In the genomic region with DNA sequence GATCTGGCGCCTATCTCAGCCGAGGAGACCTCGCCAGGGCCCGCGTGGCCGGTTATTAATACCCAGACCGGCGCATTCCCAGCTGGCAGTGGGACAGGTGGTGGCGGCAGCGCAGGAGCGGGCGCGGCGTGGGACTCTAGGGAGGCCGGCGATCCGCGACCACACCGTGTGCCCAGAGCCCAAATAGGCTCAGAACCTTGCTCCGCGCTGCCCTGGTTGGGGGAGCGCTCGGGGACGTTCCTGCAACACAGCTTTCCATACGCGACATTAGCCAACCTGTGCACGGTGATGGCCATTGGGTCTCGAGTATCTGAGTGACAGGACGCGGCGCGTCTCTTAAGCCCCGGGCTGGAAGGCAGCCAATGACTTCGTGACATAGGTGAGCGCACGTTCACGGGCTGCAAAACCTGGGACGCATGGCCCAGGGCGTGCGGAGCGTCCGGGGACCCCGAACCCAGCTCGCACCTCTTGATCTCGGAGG, we compare ENCODE assay signal across 10 mouse cellular contexts. TPM values are rescaled to one million over a fixed set of nuclear protein-coding genes. Genes with fewer than 3 reads are reported as not detected.
DNase-seq lines count a peak whose midpoint lies in the region; ATAC-seq and TF ChIP-seq lines count a peak whose summit lies in the region.
"Had no signal": no experiment of that assay in that cellular context is flagged by ENCODE, and none has a peak within 500 bp of the region (broad histone marks: within the 10 kb centered on the region; RNA-seq: fewer than 3 reads in every experiment).

No protein-coding gene starts in this region.

- no peak for ATAC-seq in lung, embryonic 14.5 days (ENCODE audit: insufficient read depth)
- ATAC-seq in granulocyte monocyte progenitor cell, adult 5-6 weeks (replicated peaks; ENCODE audit: poor library complexity, severe bottlenecking): peak; percentile 33
- ATAC-seq in kidney, embryonic 15.5 days (replicated peaks; ENCODE audit: low FRiP score): no peak
- ATAC-seq in midbrain, postnatal 0 days (ENCODE audit: low FRiP score): peak; percentile 44
- ATAC-seq: Patski had no signal

- H3K36me3 ChIP-seq in lung, embryonic 14.5 days (ENCODE audit: insufficient read depth): no peaks in the 10 kb centered on the region
- H3K36me3 ChIP-seq in kidney, embryonic 15.5 days: no peaks in the 10 kb centered on the region
- no peaks in the 10 kb centered on the region for H3K36me3 ChIP-seq in midbrain, postnatal 0 days (ENCODE audit: insufficient read depth, low read length)

- peak; percentile 48 for DNase-seq in lung, embryonic 14.5 days
- no peak for DNase-seq in lung, postnatal 4 days
- DNase-seq in cerebellum, postnatal 10 days: peak; percentile 83 to 85
- peak; percentile 75 for DNase-seq in midbrain, postnatal 0 days (ENCODE audit: low spot score)
- no peak for DNase-seq in thymus, adult 18-20 months
- DNase-seq in left cerebral cortex, adult 9 months (ENCODE audit: low spot score in 2 of 2): no peak

- no peak overlapping the region for H3K27ac ChIP-seq in lung, embryonic 14.5 days (ENCODE audit: low read depth)
- H3K27ac ChIP-seq in kidney, embryonic 15.5 days: no peak overlapping the region
- H3K27ac ChIP-seq in midbrain, postnatal 0 days (ENCODE audit: low read depth, low read length): no peak overlapping the region

- peaks cover 35% of the 10 kb centered on the region for H3K27me3 ChIP-seq in lung, embryonic 14.5 days (ENCODE audit: insufficient read depth, low read length)
- H3K27me3 ChIP-seq in kidney, embryonic 15.5 days: peaks cover 53% of the 10 kb centered on the region
- 0 out of 2 replicates have a peak, but pooled peaks cover 2% of the 10 kb centered on the region for H3K27me3 ChIP-seq in midbrain, postnatal 0 days (ENCODE audit: insufficient read depth, low read length)

- peak overlapping the region; percentile 69 for H3K4me2 ChIP-seq in lung, embryonic 14.5 days
- peak overlapping the region; percentile 76 for H3K4me2 ChIP-seq in kidney, embryonic 15.5 days
- peak overlapping the region; percentile 78 for H3K4me2 ChIP-seq in midbrain, postnatal 0 days (ENCODE audit: low read depth, low read length, poor library complexity, severe bottlenecking)

- 0 out of 2 replicates have a peak, but pooled peaks cover 5% of the 10 kb centered on the region for H3K4me1 ChIP-seq in lung, embryonic 14.5 days (ENCODE audit: insufficient read depth)
- peaks cover 15% of the 10 kb centered on the region for H3K4me1 ChIP-seq in kidney, embryonic 15.5 days
- no peaks in the 10 kb centered on the region for H3K4me1 ChIP-seq in midbrain, postnatal 0 days (ENCODE audit: insufficient read depth, low read length)

- TF ChIP-seq CTCF in lung, embryonic 14.5 days (IDR thresholded peaks at IDR 0.05; ENCODE audit: low read depth): no peak
- no peak for TF ChIP-seq CTCF in midbrain, postnatal 0 days (IDR thresholded peaks at IDR 0.05)

- no peak overlapping the region; the same call in 1 of the 2 replicates for H3K9ac ChIP-seq in lung, embryonic 14.5 days
- 0 out of 2 replicates have a peak overlapping the region, but pooled peaks have one; percentile 2 for H3K9ac ChIP-seq in kidney, embryonic 15.5 days
- H3K9ac ChIP-seq in midbrain, postnatal 0 days (replicated peaks; ENCODE audit: low read length, poor library complexity, severe bottlenecking): peak overlapping the region; percentile 61

- 1% methylated on average over 45 of the region's 45 CpGs for WGBS in lung, embryonic 14.5 days
- WGBS in kidney, embryonic 15.5 days: 2% methylated on average over 45 of the region's 45 CpGs
- WGBS in midbrain, postnatal 0 days: under 1% methylated on average over 45 of the region's 45 CpGs

- H3K4me3 ChIP-seq in lung, embryonic 14.5 days (ENCODE audit: low read depth, low read length): peak overlapping the region; percentile 35
- H3K4me3 ChIP-seq in kidney, embryonic 15.5 days (replicated peaks): peak overlapping the region; percentile 42
- peak overlapping the region; percentile 43 for H3K4me3 ChIP-seq in midbrain, postnatal 0 days (ENCODE audit: low read depth, low read length)

- H3K9me3 ChIP-seq in lung, embryonic 14.5 days (ENCODE audit: low read depth, low read length): no peaks in the 10 kb centered on the region
- H3K9me3 ChIP-seq in kidney, embryonic 15.5 days (replicated peaks): no peaks in the 10 kb centered on the region
- H3K9me3 ChIP-seq in midbrain, postnatal 0 days (ENCODE audit: low read length): no peaks in the 10 kb centered on the region

RNA-seq across cellular contexts. Expression of gene Uts2r, which starts 3.6 kb away (rescaled TPM):
- not detected in 2 replicates for polyA plus RNA-seq in lung, embryonic 14.5 days (2014; fragmentation: Nextera tagmentation; extraction: Ambion mirVana)
- total RNA-seq in granulocyte monocyte progenitor cell, adult 5-6 weeks (2014; fragmentation: Nextera tagmentation): not detected in 2 replicates
- not detected in 2 replicates for total RNA-seq in granulocyte monocyte progenitor cell, adult 5-6 weeks (2017)
- polyA plus RNA-seq in kidney, embryonic 15.5 days (2015; fragmentation: Nextera tagmentation; extraction: Ambion mirVana): 0.09 TPM in 1 of 2 replicates, not detected in the other
- 0.33 and 0.66 TPM in 2 replicates for total RNA-seq in midbrain, postnatal 0 days (2014; rRNA removed)
- polyA plus RNA-seq in midbrain, postnatal 0 days (2015; fragmentation: Nextera tagmentation; extraction: Ambion mirVana): 1.1 and 1.5 TPM in 2 replicates
- total RNA-seq: left cerebral cortex, postnatal 14 days had no signal
- polyA plus RNA-seq: Patski had no signal

RNA-seq across cellular contexts. Expression of gene Tex19.1, which starts 10.5 kb away (rescaled TPM):
- polyA plus RNA-seq in lung, embryonic 14.5 days (2014; fragmentation: Nextera tagmentation; extraction: Ambion mirVana): 0.11 TPM in 1 of 2 replicates, not detected in the other
- not detected in 2 replicates for total RNA-seq in granulocyte monocyte progenitor cell, adult 5-6 weeks (2014; fragmentation: Nextera tagmentation)
- not detected in 2 replicates for total RNA-seq in granulocyte monocyte progenitor cell, adult 5-6 weeks (2017)
- 0.09 TPM in 1 of 2 replicates, not detected in the other for polyA plus RNA-seq in kidney, embryonic 15.5 days (2015; fragmentation: Nextera tagmentation; extraction: Ambion mirVana)
- not detected in 2 replicates for total RNA-seq in midbrain, postnatal 0 days (2014; rRNA removed)
- not detected in 2 replicates for polyA plus RNA-seq in midbrain, postnatal 0 days (2015; fragmentation: Nextera tagmentation; extraction: Ambion mirVana)
- total RNA-seq: left cerebral cortex, postnatal 14 days had no signal
- polyA plus RNA-seq: Patski had no signal

RNA-seq across cellular contexts. Expression of gene Tex19.2, which starts 38.0 kb away (rescaled TPM):
- not detected in 2 replicates for polyA plus RNA-seq in lung, embryonic 14.5 days (2014; fragmentation: Nextera tagmentation; extraction: Ambion mirVana)
- not detected in 2 replicates for total RNA-seq in granulocyte monocyte progenitor cell, adult 5-6 weeks (2014; fragmentation: Nextera tagmentation)
- not detected in 2 replicates for total RNA-seq in granulocyte monocyte progenitor cell, adult 5-6 weeks (2017)
- polyA plus RNA-seq in kidney, embryonic 15.5 days (2015; fragmentation: Nextera tagmentation; extraction: Ambion mirVana): not detected in 2 replicates
- not detected in 2 replicates for total RNA-seq in midbrain, postnatal 0 days (2014; rRNA removed)
- polyA plus RNA-seq in midbrain, postnatal 0 days (2015; fragmentation: Nextera tagmentation; extraction: Ambion mirVana): not detected in 2 replicates
- total RNA-seq: left cerebral cortex, postnatal 14 days had no signal
- polyA plus RNA-seq: Patski had no signal

RNA-seq across cellular contexts. Expression of gene Hexdc, which starts 47.8 kb away (rescaled TPM):
- polyA plus RNA-seq in lung, embryonic 14.5 days (2014; fragmentation: Nextera tagmentation; extraction: Ambion mirVana): 7.4 and 9.4 TPM in 2 replicates
- 5.6 and 11.5 TPM in 2 replicates for total RNA-seq in granulocyte monocyte progenitor cell, adult 5-6 weeks (2014; fragmentation: Nextera tagmentation)
- 2.4 and 4.8 TPM in 2 replicates for total RNA-seq in granulocyte monocyte progenitor cell, adult 5-6 weeks (2017)
- 9.6 and 13.7 TPM in 2 replicates for polyA plus RNA-seq in kidney, embryonic 15.5 days (2015; fragmentation: Nextera tagmentation; extraction: Ambion mirVana)
- 85.2 and 87.4 TPM in 2 replicates for total RNA-seq in midbrain, postnatal 0 days (2014; rRNA removed)
- polyA plus RNA-seq in midbrain, postnatal 0 days (2015; fragmentation: Nextera tagmentation; extraction: Ambion mirVana): 37.4 and 38.1 TPM in 2 replicates

RNA-seq across cellular contexts. Expression of gene Ogfod3, which starts 48.1 kb away (rescaled TPM):
- polyA plus RNA-seq in lung, embryonic 14.5 days (2014; fragmentation: Nextera tagmentation; extraction: Ambion mirVana): 25.1 and 26.2 TPM in 2 replicates
- 13.1 and 15.1 TPM in 2 replicates for total RNA-seq in granulocyte monocyte progenitor cell, adult 5-6 weeks (2014; fragmentation: Nextera tagmentation)
- 7.7 and 10.3 TPM in 2 replicates for total RNA-seq in granulocyte monocyte progenitor cell, adult 5-6 weeks (2017)
- polyA plus RNA-seq in kidney, embryonic 15.5 days (2015; fragmentation: Nextera tagmentation; extraction: Ambion mirVana): 31.7 and 32.0 TPM in 2 replicates
- 8.9 and 12.0 TPM in 2 replicates for total RNA-seq in midbrain, postnatal 0 days (2014; rRNA removed)
- 25.2 and 32.5 TPM in 2 replicates for polyA plus RNA-seq in midbrain, postnatal 0 days (2015; fragmentation: Nextera tagmentation; extraction: Ambion mirVana)

Comparison
In these comparisons a context has a peak if more than half of its experiments do, and no peak if none do; other contexts are left out.
1. DNase-seq: peak in lung, embryonic 14.5 days (single experiment), cerebellum, postnatal 10 days (2 of 2) and midbrain, postnatal 0 days (single experiment); none in lung, postnatal 4 days (0 of 2), thymus, adult 18-20 months (0 of 2) and left cerebral cortex, adult 9 months (0 of 2).
2. ATAC-seq: peak in granulocyte monocyte progenitor cell, adult 5-6 weeks (single experiment) and midbrain, postnatal 0 days (single experiment); none in lung, embryonic 14.5 days (single experiment) and kidney, embryonic 15.5 days (single experiment).
3. Peak in every context shown above with its lines, with median percentiles within 50 percentile points of each other: H3K4me2 ChIP-seq and H3K4me3 ChIP-seq.